Mouse (Mus musculus) left cerebral cortex, adult 18-20 months (tissue): ENCODE data around the gene Spcs2. TPM values are rescaled to one million over a fixed set of nuclear protein-coding genes. Genes with fewer than 3 reads are reported as not detected.

Source experiments
- DNase-seq, 2 experiments: peaks; one replicate each; pipeline ENCODE4 v3.0.0; 2021 to 2022; ENCODE audit warnings: low spot score in 2 of 2, mixed read lengths in 1 of 2
- total RNA-seq, 2 experiments: library from RNA; stranded (reverse); gene quantifications; 2 replicates each; pipeline ENCODE4 v1.2.3; 2021

Gene Spcs2
- total RNA-seq, 2 experiments from 2014 or later, result 86.3 to 96.7 TPM

- DNase-seq, result no peak
Observed at GRCm38 (mm10) chr7:99865219-99865618, 2.0 kb upstream of the Spcs2 start.

GRCm38 (mm10) chr7:99864241-99865028 is 1.2 kb upstream of the Spcs2 start:
- DNase-seq, result no peak

- DNase-seq, result peak; percentile 98 to 99
Observed at GRCm38 (mm10) chr7:99858813-99859585, 4.3 kb downstream of the Spcs2 start, which contains the start of gene Xrra1. Xrra1 (plus strand) TSS chr7:99859116.

GRCm38 (mm10) chr7:99858175-99858812 is 5.0 kb downstream of the Spcs2 start:
- DNase-seq, result no peak

- DNase-seq, result no peak
Observed at GRCm38 (mm10) chr7:99856266-99856861, 6.9 kb downstream of the Spcs2 start.

GRCm38 (mm10) chr7:99854311-99854710 is 9.0 kb downstream of the Spcs2 start:
- DNase-seq, result no peak

GRCm38 (mm10) chr7:99853350-99853749 is 9.9 kb downstream of the Spcs2 start:
- no peak for DNase-seq

GRCm38 (mm10) chr7:99851618-99852017 is 11.6 kb downstream of the Spcs2 start:
- DNase-seq, result no peak

GRCm38 (mm10) chr7:99851121-99851520 is 12.1 kb downstream of the Spcs2 start:
- DNase-seq, result no peak

- DNase-seq, result no peak
Observed at GRCm38 (mm10) chr7:99850534-99850933, 12.7 kb downstream of the Spcs2 start.

GRCm38 (mm10) chr7:99845533-99846236 is 17.6 kb downstream of the Spcs2 start:
- DNase-seq, result no peak

GRCm38 (mm10) chr7:99838241-99838640 is 25.0 kb downstream of the Spcs2 start:
- no peak for DNase-seq

GRCm38 (mm10) chr7:99837358-99838071 is 25.7 kb downstream of the Spcs2 start:
- DNase-seq, result no peak

GRCm38 (mm10) chr7:99836781-99837180 is 26.5 kb downstream of the Spcs2 start:
- DNase-seq, result no peak

GRCm38 (mm10) chr7:99834314-99834853 is 28.9 kb downstream of the Spcs2 start:
- no peak for DNase-seq

GRCm38 (mm10) chr7:99833846-99834222 is 29.4 kb downstream of the Spcs2 start:
- no peak for DNase-seq

- no peak for DNase-seq
Observed at GRCm38 (mm10) chr7:99833115-99833845, 30.0 kb downstream of the Spcs2 start.

GRCm38 (mm10) chr7:99828083-99828570 is 35.1 kb downstream of the Spcs2 start, which contains the start of gene Neu3:
Neu3 (minus strand) TSS chr7:99828417.
- DNase-seq, result peak; percentile 89 to 93

- no peak for DNase-seq
Observed at GRCm38 (mm10) chr7:99826096-99826495, 37.2 kb downstream of the Spcs2 start.
